ENCODE assay signal across 9 mouse cellular contexts in the genomic region with DNA sequence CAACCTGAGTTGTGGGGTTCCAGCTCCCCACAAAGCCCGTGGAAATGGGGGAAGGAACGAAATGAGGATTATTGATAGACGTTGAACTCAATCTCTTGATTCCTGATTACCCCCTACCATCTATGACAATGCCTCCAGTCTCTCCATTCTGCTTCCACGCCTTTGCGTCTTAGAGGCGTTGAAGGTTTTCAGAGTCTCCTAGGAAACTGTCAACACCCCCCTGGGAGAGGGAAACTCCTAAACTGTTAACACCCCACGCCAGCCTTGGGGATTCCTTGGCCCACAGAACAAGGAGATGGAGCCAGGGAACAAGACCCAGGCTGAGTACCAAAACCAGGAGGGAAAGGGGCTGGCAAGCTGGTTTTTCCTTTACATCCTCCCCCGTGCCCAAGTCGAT. TPM values are rescaled to one million over a fixed set of nuclear protein-coding genes. Genes with fewer than 3 reads are reported as not detected.
DNase-seq lines count a peak whose midpoint lies in the region; ATAC-seq lines count a peak whose summit lies in the region.
"Had no signal": no experiment of that assay in that cellular context is flagged by ENCODE, and none has a peak within 500 bp of the region (broad histone marks: within the 10 kb centered on the region; RNA-seq: fewer than 3 reads in every experiment).

No protein-coding gene starts in this region.

- H3K4me1 ChIP-seq in heart, embryonic 15.5 days (replicated peaks) = peaks cover 13% of the 10 kb centered on the region
- peaks cover 30% of the 10 kb centered on the region for H3K4me1 ChIP-seq in forebrain, embryonic 16.5 days (replicated peaks; ENCODE audit: control insufficient read depth, insufficient read depth, low read length)
- H3K4me1 ChIP-seq in midbrain, embryonic 13.5 days (replicated peaks) = peaks cover 38% of the 10 kb centered on the region

- no peak for DNase-seq in heart, postnatal 25 days (ENCODE audit: low spot score)
- peak; percentile 64 for DNase-seq in brain, adult 2 months (ENCODE audit: low read depth, low spot score)
- no peak for DNase-seq in urinary bladder, postnatal 10 days (ENCODE audit: low spot score)
- DNase-seq in gastrocnemius, adult 18-20 months (ENCODE audit: low spot score) = no peak
- DNase-seq in layer of hippocampus, adult 9-10 months (ENCODE audit: low spot score) = no peak

- H3K27me3 ChIP-seq in heart, embryonic 15.5 days = peaks cover 57% of the 10 kb centered on the region
- no peaks in the 10 kb centered on the region for H3K27me3 ChIP-seq in forebrain, embryonic 16.5 days (replicated peaks; ENCODE audit: control insufficient read depth, insufficient read depth, low read length)
- H3K27me3 ChIP-seq in midbrain, embryonic 13.5 days = peaks cover 5% of the 10 kb centered on the region; the same call in 1 of the 2 replicates

- no peak for ATAC-seq in heart, embryonic 15.5 days (replicated peaks; ENCODE audit: insufficient number of reproducible peaks, insufficient read depth, low FRiP score, low read depth)
- ATAC-seq in forebrain, embryonic 16.5 days = peak; percentile 11
- ATAC-seq in midbrain, embryonic 13.5 days = peak; percentile 16
- ATAC-seq: Patski had no signal

- H3K9me3 ChIP-seq in heart, embryonic 15.5 days (replicated peaks) = no peaks in the 10 kb centered on the region
- no peaks in the 10 kb centered on the region for H3K9me3 ChIP-seq in forebrain, embryonic 16.5 days (ENCODE audit: control insufficient read depth, low read length)
- no peaks in the 10 kb centered on the region for H3K9me3 ChIP-seq in midbrain, embryonic 13.5 days

- WGBS in heart, embryonic 15.5 days = 13% methylated on average over 9 of the region's 9 CpGs
- 8% methylated on average over 9 of the region's 9 CpGs for WGBS in forebrain, embryonic 16.5 days
- 6% methylated on average over 9 of the region's 9 CpGs for WGBS in midbrain, embryonic 13.5 days

- H3K27ac ChIP-seq in heart, embryonic 15.5 days = no peak overlapping the region
- H3K27ac ChIP-seq in forebrain, embryonic 16.5 days (ENCODE audit: low read length) = no peak overlapping the region; the same call in 1 of the 2 replicates
- peak overlapping the region; percentile 82 for H3K27ac ChIP-seq in midbrain, embryonic 13.5 days

- no peak overlapping the region for H3K9ac ChIP-seq in heart, embryonic 15.5 days
- peak overlapping the region; percentile 95 for H3K9ac ChIP-seq in forebrain, embryonic 16.5 days (replicated peaks; ENCODE audit: low read depth, low read length)
- H3K9ac ChIP-seq in midbrain, embryonic 13.5 days (replicated peaks) = peak overlapping the region; percentile 83

- intact Hi-C loops in heart, postnatal 25 days (cut with DNase I) = no loop called here

- peak overlapping the region; percentile 71 for H3K4me2 ChIP-seq in heart, embryonic 15.5 days
- H3K4me2 ChIP-seq in forebrain, embryonic 16.5 days (ENCODE audit: low read length) = peak overlapping the region; percentile 93
- H3K4me2 ChIP-seq in midbrain, embryonic 13.5 days (replicated peaks) = peak overlapping the region; percentile 88

- H3K36me3 ChIP-seq in heart, embryonic 15.5 days = no peaks in the 10 kb centered on the region
- no peaks in the 10 kb centered on the region for H3K36me3 ChIP-seq in forebrain, embryonic 16.5 days (ENCODE audit: control insufficient read depth, insufficient read depth)
- peaks cover 5% of the 10 kb centered on the region; the same call in 1 of the 2 replicates for H3K36me3 ChIP-seq in midbrain, embryonic 13.5 days

- peak overlapping the region; percentile 48 for H3K4me3 ChIP-seq in heart, embryonic 15.5 days
- peak overlapping the region; percentile 87 for H3K4me3 ChIP-seq in forebrain, embryonic 16.5 days (replicated peaks; ENCODE audit: low read length)
- H3K4me3 ChIP-seq in midbrain, embryonic 13.5 days (replicated peaks) = peak overlapping the region; percentile 69

RNA-seq across cellular contexts. Expression of a gene that starts 0.4 kb away (rescaled TPM):
- 0.35 and 0.81 TPM in 2 replicates for polyA plus RNA-seq in heart, embryonic 15.5 days (2015; fragmentation: Nextera tagmentation; extraction: Ambion mirVana)
- under 1 TPM; 0.29 to 0.34 TPM for total RNA-seq in heart, postnatal 25 days (2021)
- 40.1 and 49.4 TPM in 2 replicates for polyA plus RNA-seq in forebrain, embryonic 16.5 days (2015; fragmentation: Nextera tagmentation; extraction: Ambion mirVana)
- 55.0 and 55.5 TPM in 2 replicates for polyA plus RNA-seq in midbrain, embryonic 13.5 days (2015; fragmentation: Nextera tagmentation; extraction: Ambion mirVana)
- total RNA-seq in gastrocnemius, adult 18-20 months (2021) = under 1 TPM; 0.32 to 0.55 TPM

RNA-seq across cellular contexts. Expression of a gene that starts 42.0 kb away (rescaled TPM):
- polyA plus RNA-seq in heart, embryonic 15.5 days (2015; fragmentation: Nextera tagmentation; extraction: Ambion mirVana) = 20.8 and 26.7 TPM in 2 replicates
- 10 to 100 TPM; 13.1 to 15.4 TPM for total RNA-seq in heart, postnatal 25 days (2021)
- 42.1 and 44.4 TPM in 2 replicates for polyA plus RNA-seq in forebrain, embryonic 16.5 days (2015; fragmentation: Nextera tagmentation; extraction: Ambion mirVana)
- polyA plus RNA-seq in midbrain, embryonic 13.5 days (2015; fragmentation: Nextera tagmentation; extraction: Ambion mirVana) = 40.4 and 45.0 TPM in 2 replicates
- 10 to 100 TPM; 12.5 to 14.2 TPM for total RNA-seq in gastrocnemius, adult 18-20 months (2021)

Comparison
In these comparisons a context has a peak if more than half of its experiments do, and no peak if none do; other contexts are left out.
1. RNA of a gene that starts 0.4 kb away (polyA plus RNA-seq): 55.0 to 55.5 TPM in midbrain, embryonic 13.5 days and 40.1 to 49.4 TPM in forebrain, embryonic 16.5 days; 0.35 to 0.81 TPM in heart, embryonic 15.5 days; every median in the first group is over 10 times any median in the second.
2. Peak in every context shown above with its lines, with median percentiles within 50 percentile points of each other: H3K4me2 ChIP-seq and H3K4me3 ChIP-seq.